Mouse (Mus musculus) lung, postnatal 0 days (tissue): ENCODE measurements around the gene Cant1. TPM values are rescaled to one million over a fixed set of nuclear protein-coding genes. Genes with fewer than 3 reads are reported as not detected.

Source experiments
- ATAC-seq: fragments of 200-750 bp; cut with Nextera tagmentation; 2 replicates; pipeline ENCODE4 v1.8.0; 2017; ENCODE audit warnings: moderate library complexity
- DNase-seq: peaks from one replicate; pipeline ENCODE4 v3.0.0-alpha.2; 2016; ENCODE audit warnings: low spot score
- H3K27ac ChIP-seq: fragments of 300-500 bp; sonication (generic); 2 replicates; pipeline ENCODE4 v1.5.1; 2014; ENCODE audit warnings: antibody characterized with exemption, mild to moderate bottlenecking, low read length, mixed read lengths
- H3K27me3 ChIP-seq: fragments of 300-500 bp; sonication (generic); replicated peaks from 2 replicates; pipeline ENCODE4 v1.6.1; 2014; ENCODE audit warnings: low read length, mixed read lengths; ENCODE audit not compliant: insufficient read depth
- H3K36me3 ChIP-seq: fragments of 300-500 bp; sonication (generic); 2 replicates; pipeline ENCODE4 v1.6.1; 2014; ENCODE audit warnings: low read length, mixed read lengths; ENCODE audit not compliant: insufficient read depth
- H3K4me1 ChIP-seq: fragments of 300-500 bp; sonication (generic); 2 replicates; pipeline ENCODE4 v1.6.1; 2014; ENCODE audit warnings: antibody characterized with exemption, low read depth, low read length, mixed read lengths; ENCODE audit not compliant: insufficient read depth
- H3K4me2 ChIP-seq: fragments of 300-500 bp; sonication (generic); replicated peaks from 2 replicates; pipeline ENCODE4 v1.6.1; 2014; ENCODE audit warnings: low read depth, mild to moderate bottlenecking, low read length, moderate library complexity, mixed read lengths
- H3K4me3 ChIP-seq: fragments of 300-500 bp; sonication (generic); 2 replicates; pipeline ENCODE4 v1.5.1; 2014; ENCODE audit warnings: low read depth, low read length
- H3K9ac ChIP-seq: fragments of 300-500 bp; sonication (generic); replicated peaks from 2 replicates; pipeline ENCODE4 v1.6.1; 2014; ENCODE audit warnings: low read depth, mild to moderate bottlenecking
- H3K9me3 ChIP-seq: fragments of 300-500 bp; sonication (generic); 2 replicates; pipeline ENCODE4 v1.6.1; 2016; ENCODE audit warnings: low read length, mixed read lengths
- CTCF ChIP-seq: IDR thresholded peaks from 2 replicates; pipeline ENCODE4 v1.5.1; 2016; ENCODE audit warnings: antibody characterized with exemption, mild to moderate bottlenecking
- EP300 ChIP-seq: IDR thresholded peaks from 2 replicates; pipeline ENCODE4 v1.6.1; 2016; ENCODE audit warnings: antibody characterized with exemption, mild to moderate bottlenecking, control low read depth
- WGBS: fragments of 180-500 bp; shearing (Covaris S2); extraction: QIAGEN DNeasy Blood & Tissue Kit; methylation state at CpG from one replicate; pipeline ENCODE4 v1.1.7; 2014; 5-methylcytosine and 5-hydroxymethylcytosine counted together
- polyA plus RNA-seq: library from polyadenylated mRNA; unstranded; fragments of >200 nt; fragmentation: Nextera tagmentation; extraction: Ambion mirVana; gene quantifications from 2 replicates; pipeline ENCODE4 v1.2.1, GENCODE M21; 2015

The Cant1 gene
- polyA plus RNA-seq, 1 experiment from 2014 or later = 21.3 TPM

DNA sequence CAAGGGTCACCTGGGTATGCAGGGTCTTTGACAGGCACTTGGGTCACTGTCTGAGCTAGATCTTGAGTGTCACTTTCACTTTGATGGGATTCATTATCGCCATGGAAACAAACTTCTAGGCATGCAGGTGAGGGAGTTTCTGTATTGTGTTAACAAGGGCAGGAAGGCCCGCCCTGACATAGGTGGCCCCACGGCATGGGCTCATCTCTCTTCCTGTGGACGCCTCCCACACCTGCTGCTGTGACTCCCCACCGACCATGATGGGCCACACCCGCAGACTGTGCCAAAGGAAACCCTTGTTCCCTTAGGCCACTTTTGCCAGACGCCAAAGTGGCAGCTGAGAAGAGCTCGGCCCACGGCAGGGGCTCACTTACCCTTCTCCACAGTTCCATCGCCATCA is 8.4 kb downstream of the Cant1 start:
- H3K27me3 ChIP-seq = no peaks in the 10 kb centered on the region
- no peak overlapping the region for H3K4me3 ChIP-seq
- H3K9me3 ChIP-seq = no peaks in the 10 kb centered on the region
- peaks cover 2% of the 10 kb centered on the region; the same call in 1 of the 2 replicates for H3K4me1 ChIP-seq
- no peak overlapping the region for H3K4me2 ChIP-seq
- DNase-seq (no peak), ATAC-seq (no peak)
- WGBS = 81% methylated on average over 10 of the region's 10 CpGs
- TF ChIP-seq CTCF (no peak), EP300 (no peak)
- no peak overlapping the region for H3K27ac ChIP-seq
- H3K36me3 ChIP-seq = peaks cover 21% of the 10 kb centered on the region
- H3K9ac ChIP-seq = no peak overlapping the region

- 63% methylated on average over 1 of the region's 1 CpGs for WGBS
- Histone ChIP-seq H3K4me3 (no peak overlapping the region), H3K36me3 (peaks cover 21% of the 10 kb centered on the region), H3K9me3 (no peaks in the 10 kb centered on the region), H3K4me2 (no peak overlapping the region), H3K9ac (no peak overlapping the region), H3K4me1 (no peaks in the 10 kb centered on the region), H3K27ac (no peak overlapping the region), H3K27me3 (no peaks in the 10 kb centered on the region)
- DNase-seq = no peak
- no peak for ATAC-seq
- no peak for TF ChIP-seq EP300
- TF ChIP-seq CTCF = no peak
These were observed 8.8 kb downstream of the Cant1 start for GRCm38 (mm10) chr11:118410073-118410444.

GRCm38 (mm10) chr11:118409106-118410072 is 9.5 kb downstream of the Cant1 start:
- H3K27ac ChIP-seq = no peak overlapping the region
- no peak overlapping the region for H3K4me3 ChIP-seq
- H3K27me3 ChIP-seq = no peaks in the 10 kb centered on the region
- DNase-seq = peak; percentile 28
- 58% methylated on average over 12 of the region's 12 CpGs for WGBS
- no peak for TF ChIP-seq EP300
- TF ChIP-seq CTCF = no peak
- no peak overlapping the region for H3K9ac ChIP-seq
- H3K36me3 ChIP-seq = peaks cover 21% of the 10 kb centered on the region
- no peaks in the 10 kb centered on the region for H3K4me1 ChIP-seq
- H3K4me2 ChIP-seq = no peak overlapping the region
- no peaks in the 10 kb centered on the region for H3K9me3 ChIP-seq
- peak; percentile 36 for ATAC-seq

GRCm38 (mm10) chr11:118408051-118408740 is 10.7 kb downstream of the Cant1 start:
- H3K27me3 ChIP-seq = no peaks in the 10 kb centered on the region
- no peaks in the 10 kb centered on the region for H3K9me3 ChIP-seq
- ATAC-seq = no peak
- H3K4me2 ChIP-seq = no peak overlapping the region
- no peak overlapping the region for H3K9ac ChIP-seq
- peaks cover 21% of the 10 kb centered on the region; the same call in 1 of the 2 replicates for H3K36me3 ChIP-seq
- no peaks in the 10 kb centered on the region for H3K4me1 ChIP-seq
- no peak for DNase-seq
- no peak overlapping the region for H3K4me3 ChIP-seq
- H3K27ac ChIP-seq = no peak overlapping the region
- TF ChIP-seq EP300 (no peak), CTCF (no peak)
- WGBS = 68% methylated on average over 16 of the region's 18 CpGs

GRCm38 (mm10) chr11:118407318-118407910 is 11.5 kb downstream of the Cant1 start:
- Histone ChIP-seq H3K4me3 (no peak overlapping the region), H3K36me3 (peaks cover 21% of the 10 kb centered on the region; the same call in 1 of the 2 replicates), H3K27me3 (no peaks in the 10 kb centered on the region), H3K9me3 (no peaks in the 10 kb centered on the region), H3K27ac (no peak overlapping the region), H3K4me1 (no peaks in the 10 kb centered on the region), H3K9ac (no peak overlapping the region), H3K4me2 (no peak overlapping the region)
- DNase-seq = no peak
- WGBS = 82% methylated on average over 23 of the region's 23 CpGs
- no peak for ATAC-seq
- TF ChIP-seq CTCF (peak; percentile 40), EP300 (no peak)

DNA sequence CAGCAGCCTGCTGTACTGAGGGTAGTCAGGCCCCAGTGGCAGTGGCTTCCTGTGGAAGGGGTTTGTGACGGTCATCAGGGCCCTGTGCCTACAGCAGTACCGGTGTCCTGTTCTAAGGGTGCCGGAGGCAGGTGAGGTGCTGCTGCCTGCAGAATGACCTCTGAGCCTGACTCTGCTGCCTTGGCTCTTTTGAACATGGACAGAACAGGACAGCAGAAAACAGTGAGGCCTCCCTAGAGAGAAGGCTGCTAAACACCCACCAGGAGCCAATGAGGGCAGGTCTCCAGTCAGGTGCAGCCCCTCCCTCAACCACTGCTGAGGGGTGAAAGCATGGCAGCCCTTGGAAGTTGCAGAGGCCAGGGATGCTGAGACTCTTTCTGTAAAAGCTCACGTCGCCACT is 12.4 kb downstream of the Cant1 start:
- H3K36me3 ChIP-seq = peaks cover 21% of the 10 kb centered on the region; the same call in 1 of the 2 replicates

More for the DNA sequence above, 12.4 kb downstream of the Cant1 start:
- Histone ChIP-seq H3K27ac (no peak overlapping the region), H3K4me3 (no peak overlapping the region), H3K27me3 (no peaks in the 10 kb centered on the region), H3K4me2 (no peak overlapping the region), H3K4me1 (peaks cover 5% of the 10 kb centered on the region), H3K9me3 (no peaks in the 10 kb centered on the region), H3K9ac (no peak overlapping the region)
- ATAC-seq = no peak
- TF ChIP-seq EP300 (no peak), CTCF (no peak)
- DNase-seq = no peak
- WGBS = 85% methylated on average over 5 of the region's 5 CpGs
